8 mouse cellular contexts compared by ENCODE assay signal in genomic region chr5:123109452-123110203, GRCm38 (mm10). TPM values are rescaled to one million over a fixed set of nuclear protein-coding genes. Genes with fewer than 3 reads are reported as not detected.
A peak's percentile ranks its signal among the peaks of the same experiment; 100 is the strongest.
DNase-seq lines count a peak whose midpoint lies in the region; ATAC-seq lines count a peak whose summit lies in the region.

No protein-coding gene starts in this region.

- no peaks in the 10 kb centered on the region for H3K36me3 ChIP-seq in forebrain, embryonic 14.5 days (ENCODE audit: control insufficient read depth, insufficient read depth, low read length)
- H3K36me3 ChIP-seq in kidney, embryonic 15.5 days = 0 out of 2 replicates have a peak, but pooled peaks cover 3% of the 10 kb centered on the region
- H3K36me3 ChIP-seq in midbrain, embryonic 11.5 days (ENCODE audit: control insufficient read depth, insufficient read depth, low read length) = no peaks in the 10 kb centered on the region

- H3K27ac ChIP-seq in forebrain, embryonic 14.5 days (ENCODE audit: low read depth, low read length) = peak overlapping the region; percentile 35; the same call in 1 of the 2 replicates
- peak overlapping the region; percentile 81 for H3K27ac ChIP-seq in kidney, embryonic 15.5 days
- H3K27ac ChIP-seq in midbrain, embryonic 11.5 days (ENCODE audit: low read depth, low read length) = no peak overlapping the region

- H3K27me3 ChIP-seq in forebrain, embryonic 14.5 days (replicated peaks; ENCODE audit: control insufficient read depth, insufficient read depth, low read length) = no peaks in the 10 kb centered on the region
- no peaks in the 10 kb centered on the region for H3K27me3 ChIP-seq in kidney, embryonic 15.5 days
- H3K27me3 ChIP-seq in midbrain, embryonic 11.5 days (ENCODE audit: control insufficient read depth, insufficient read depth, low read length) = no peaks in the 10 kb centered on the region

- no peaks in the 10 kb centered on the region for H3K9me3 ChIP-seq in forebrain, embryonic 14.5 days (replicated peaks; ENCODE audit: control insufficient read depth, low read length)
- no peaks in the 10 kb centered on the region for H3K9me3 ChIP-seq in kidney, embryonic 15.5 days (replicated peaks)
- no peaks in the 10 kb centered on the region for H3K9me3 ChIP-seq in midbrain, embryonic 11.5 days (ENCODE audit: control insufficient read depth, low read length)

- no peak overlapping the region for H3K9ac ChIP-seq in forebrain, embryonic 14.5 days (ENCODE audit: low read length)
- peak overlapping the region; percentile 21; the same call in 1 of the 2 replicates for H3K9ac ChIP-seq in kidney, embryonic 15.5 days
- peak overlapping the region; percentile 12; the same call in 1 of the 2 replicates for H3K9ac ChIP-seq in midbrain, embryonic 11.5 days (ENCODE audit: low read length)

- no peak for DNase-seq in frontal cortex, postnatal 10 days (ENCODE audit: low spot score in 2 of 2)
- peak; percentile 73 for DNase-seq in adrenal gland, postnatal 36 days
- peak; percentile 78 for DNase-seq in forebrain, embryonic 14.5 days (ENCODE audit: low spot score)
- peak; percentile 86 for DNase-seq in midbrain, embryonic 11.5 days (ENCODE audit: low spot score, missing footprints)
- DNase-seq in urinary bladder, adult 18-20 months (ENCODE audit: low spot score in 2 of 2) = no peak

- 28% methylated on average over 13 of the region's 13 CpGs for WGBS in forebrain, embryonic 14.5 days
- WGBS in kidney, embryonic 15.5 days = 20% methylated on average over 13 of the region's 13 CpGs
- WGBS in midbrain, embryonic 11.5 days = 33% methylated on average over 13 of the region's 13 CpGs

- ATAC-seq in frontal cortex, adult (ENCODE audit: low TSS enrichment) = peak; percentile 96
- ATAC-seq in forebrain, embryonic 14.5 days = peak; percentile 85
- peak; percentile 66 for ATAC-seq in kidney, embryonic 15.5 days (replicated peaks; ENCODE audit: low FRiP score)
- ATAC-seq in midbrain, embryonic 11.5 days (ENCODE audit: low FRiP score) = peak; percentile 46; the same call in 1 of the 2 replicates
- no peak for ATAC-seq in megakaryocyte progenitor cell, adult 5-6 weeks (replicated peaks; ENCODE audit: poor library complexity)

- peaks cover 14% of the 10 kb centered on the region for H3K4me1 ChIP-seq in forebrain, embryonic 14.5 days (ENCODE audit: control insufficient read depth, insufficient read depth, low read length)
- H3K4me1 ChIP-seq in kidney, embryonic 15.5 days = peaks cover 25% of the 10 kb centered on the region
- H3K4me1 ChIP-seq in midbrain, embryonic 11.5 days (ENCODE audit: control insufficient read depth, insufficient read depth, low read length) = peaks cover 7% of the 10 kb centered on the region; the same call in 1 of the 2 replicates

- H3K4me2 ChIP-seq in forebrain, embryonic 14.5 days (ENCODE audit: low read length) = peak overlapping the region; percentile 29
- peak overlapping the region; percentile 58 for H3K4me2 ChIP-seq in kidney, embryonic 15.5 days
- peak overlapping the region; percentile 20; the same call in 1 of the 2 replicates for H3K4me2 ChIP-seq in midbrain, embryonic 11.5 days

- no peak overlapping the region for H3K4me3 ChIP-seq in forebrain, embryonic 14.5 days (ENCODE audit: low read depth, low read length)
- H3K4me3 ChIP-seq in kidney, embryonic 15.5 days (replicated peaks) = peak overlapping the region; percentile 18
- H3K4me3 ChIP-seq in midbrain, embryonic 11.5 days (ENCODE audit: low read depth, low read length) = no peak overlapping the region

RNA-seq across cellular contexts. Expression of gene Rhof, which starts 22.9 kb away (rescaled TPM):
- total RNA-seq in adrenal gland, postnatal 36 days (2021) = 1 to 10 TPM; 1.2 to 1.4 TPM
- 6.8 and 10.5 TPM in 2 replicates for polyA plus RNA-seq in forebrain, embryonic 14.5 days (2014; fragmentation: Nextera tagmentation; extraction: Ambion mirVana)
- polyA plus RNA-seq in kidney, embryonic 15.5 days (2015; fragmentation: Nextera tagmentation; extraction: Ambion mirVana) = 3.0 and 3.6 TPM in 2 replicates
- 1.6 TPM in 2 replicates for polyA plus RNA-seq in midbrain, embryonic 11.5 days (2014; fragmentation: Nextera tagmentation; extraction: Ambion mirVana)
- 0.42 and 1.0 TPM in 2 replicates for total RNA-seq in megakaryocyte progenitor cell, adult 5-6 weeks (2015)
- total RNA-seq in megakaryocyte progenitor cell, adult 5-6 weeks (2017) = 0.54 and 1.1 TPM in 2 replicates

RNA-seq across cellular contexts. Expression of gene Setd1b, which starts 32.4 kb away (rescaled TPM):
- 10 to 100 TPM; 24.9 to 26.0 TPM for total RNA-seq in adrenal gland, postnatal 36 days (2021)
- polyA plus RNA-seq in forebrain, embryonic 14.5 days (2014; fragmentation: Nextera tagmentation; extraction: Ambion mirVana) = 8.6 and 11.6 TPM in 2 replicates
- polyA plus RNA-seq in kidney, embryonic 15.5 days (2015; fragmentation: Nextera tagmentation; extraction: Ambion mirVana) = 11.0 and 11.1 TPM in 2 replicates
- polyA plus RNA-seq in midbrain, embryonic 11.5 days (2014; fragmentation: Nextera tagmentation; extraction: Ambion mirVana) = 9.8 and 10.0 TPM in 2 replicates
- 27.5 and 28.3 TPM in 2 replicates for total RNA-seq in megakaryocyte progenitor cell, adult 5-6 weeks (2015)
- total RNA-seq in megakaryocyte progenitor cell, adult 5-6 weeks (2017) = 1.9 and 3.1 TPM in 2 replicates

RNA-seq across cellular contexts. Expression of gene Tmem120b, which starts 41.4 kb away (rescaled TPM):
- 10 to 100 TPM; 27.0 to 48.7 TPM for total RNA-seq in adrenal gland, postnatal 36 days (2021)
- polyA plus RNA-seq in forebrain, embryonic 14.5 days (2014; fragmentation: Nextera tagmentation; extraction: Ambion mirVana) = 8.1 and 10.6 TPM in 2 replicates
- 15.3 and 19.2 TPM in 2 replicates for polyA plus RNA-seq in kidney, embryonic 15.5 days (2015; fragmentation: Nextera tagmentation; extraction: Ambion mirVana)
- polyA plus RNA-seq in midbrain, embryonic 11.5 days (2014; fragmentation: Nextera tagmentation; extraction: Ambion mirVana) = 7.6 and 7.9 TPM in 2 replicates
- 0.42 and 1.4 TPM in 2 replicates for total RNA-seq in megakaryocyte progenitor cell, adult 5-6 weeks (2015)
- total RNA-seq in megakaryocyte progenitor cell, adult 5-6 weeks (2017) = 1.4 and 1.6 TPM in 2 replicates

RNA-seq across cellular contexts. Expression of gene Psmd9, which starts 59.6 kb away (rescaled TPM):
- total RNA-seq in adrenal gland, postnatal 36 days (2021) = 10 to 100 TPM; 23.4 to 31.5 TPM
- 52.5 and 63.5 TPM in 2 replicates for polyA plus RNA-seq in forebrain, embryonic 14.5 days (2014; fragmentation: Nextera tagmentation; extraction: Ambion mirVana)
- polyA plus RNA-seq in kidney, embryonic 15.5 days (2015; fragmentation: Nextera tagmentation; extraction: Ambion mirVana) = 82.5 and 90.5 TPM in 2 replicates
- polyA plus RNA-seq in midbrain, embryonic 11.5 days (2014; fragmentation: Nextera tagmentation; extraction: Ambion mirVana) = 59.6 and 60.7 TPM in 2 replicates
- total RNA-seq in megakaryocyte progenitor cell, adult 5-6 weeks (2015) = 22.3 and 23.9 TPM in 2 replicates
- 15.2 and 19.4 TPM in 2 replicates for total RNA-seq in megakaryocyte progenitor cell, adult 5-6 weeks (2017)

Comparison
In these comparisons a context has a peak if more than half of its experiments do, and no peak if none do; other contexts are left out.
1. DNase-seq: peak in adrenal gland, postnatal 36 days (2 of 2), forebrain, embryonic 14.5 days (single experiment) and midbrain, embryonic 11.5 days (single experiment); none in frontal cortex, postnatal 10 days (0 of 2) and urinary bladder, adult 18-20 months (0 of 2).
2. Peak in every context shown above with its lines, with median percentiles within 50 percentile points of each other: H3K4me2 ChIP-seq.